Mouse (Mus musculus) heart, adult 18-20 months (tissue): ENCODE data around the gene Ilkap. TPM values are rescaled to one million over a fixed set of nuclear protein-coding genes. Genes with fewer than 3 reads are reported as not detected.

ENCODE experiments used
- DNase-seq, 2 experiments: peaks; one replicate each; pipeline ENCODE4 v3.0.0; 2021 to 2022; ENCODE audit warnings: mixed read lengths in 1 of 2
- total RNA-seq, 2 experiments: library from RNA; stranded (reverse); gene quantifications; 2 replicates each; pipeline ENCODE4 v1.2.3; 2021

Gene Ilkap
- total RNA-seq, 2 experiments from 2014 or later: 46.9 to 51.0 TPM

DNA sequence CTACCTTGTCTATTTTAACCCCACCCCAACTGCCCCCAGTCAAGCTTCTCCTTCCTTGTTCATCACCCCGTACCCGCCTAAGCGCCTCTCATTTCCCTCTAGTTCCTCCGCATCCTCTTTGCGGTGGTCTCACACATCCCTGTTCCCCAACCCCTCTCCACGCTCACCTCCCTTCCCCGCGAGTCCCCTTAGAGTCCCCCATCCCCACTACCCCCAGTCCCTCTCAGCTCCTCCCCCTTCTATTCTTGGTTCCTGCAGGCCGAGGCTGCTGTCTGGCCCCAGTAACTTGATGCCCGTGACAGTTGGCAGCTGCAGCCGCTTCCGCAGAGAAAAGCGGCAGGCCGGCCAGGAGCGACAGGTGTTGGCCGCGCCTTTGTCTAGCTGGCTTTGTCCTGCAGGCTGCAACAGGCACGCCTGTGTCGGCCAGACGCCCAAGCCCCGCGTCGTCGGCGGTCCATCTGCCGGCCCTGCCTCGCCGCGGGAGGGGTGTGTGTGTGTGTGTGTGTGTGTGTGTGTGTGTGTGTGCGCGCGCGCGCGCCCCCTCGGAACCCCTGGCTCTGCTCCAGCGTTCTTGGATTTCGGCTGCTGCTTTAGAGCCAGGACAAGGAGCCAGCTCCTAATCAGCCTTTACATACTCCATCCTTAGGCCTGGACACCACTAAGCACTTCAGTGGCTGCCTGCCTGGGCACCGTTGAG is 15.4 kb upstream of the Ilkap start, which contains the start of gene Hes6:
TSS of gene Hes6 (minus strand) at position 141 of the 697 bp plus-strand sequence.
- DNase-seq: peak; percentile 88 to 89

DNA sequence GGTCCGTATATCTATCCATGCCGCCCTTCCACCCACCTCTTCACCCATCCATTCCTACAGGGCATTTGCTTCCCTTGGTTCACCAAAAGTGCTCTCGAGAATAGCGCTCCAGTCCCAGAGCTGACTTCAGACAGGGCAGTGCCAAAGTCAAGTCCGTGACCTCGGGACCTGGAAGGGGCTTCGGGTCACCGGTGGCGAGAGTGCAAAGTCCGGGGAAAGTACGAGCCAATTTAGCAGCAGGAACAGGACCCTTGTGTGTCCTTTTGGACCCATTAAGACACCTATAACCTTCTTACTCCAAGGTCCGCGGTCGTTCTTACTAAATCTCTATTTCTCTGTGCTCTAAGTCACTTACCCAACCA is 14.9 kb upstream of the Ilkap start:
- DNase-seq: no peak

DNA sequence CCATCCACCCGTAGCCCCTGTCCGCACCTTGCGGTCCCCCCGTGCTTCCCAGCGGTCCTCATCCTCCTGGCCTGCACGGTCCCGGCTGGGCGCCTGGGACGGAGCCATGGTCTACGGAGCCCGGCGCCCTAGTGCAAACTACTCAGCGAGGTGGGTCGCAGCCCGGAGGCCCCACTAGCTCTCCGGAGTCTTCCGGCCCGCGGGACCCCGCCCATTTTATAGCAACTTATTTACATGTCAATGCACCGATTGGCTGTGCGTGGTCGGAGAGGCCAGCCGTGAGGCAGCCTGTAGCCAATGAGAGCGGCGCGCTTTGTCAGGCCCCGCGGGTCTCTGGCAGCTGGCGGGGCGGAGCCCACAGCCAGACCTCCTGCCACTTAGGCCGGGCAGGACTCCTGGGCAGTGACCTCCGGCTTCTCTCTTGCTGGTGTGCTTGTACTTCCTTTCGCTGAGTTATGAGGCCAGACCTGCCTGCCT is 14.5 kb upstream of the Ilkap start:
- peak; percentile 92 to 98 for DNase-seq

DNA sequence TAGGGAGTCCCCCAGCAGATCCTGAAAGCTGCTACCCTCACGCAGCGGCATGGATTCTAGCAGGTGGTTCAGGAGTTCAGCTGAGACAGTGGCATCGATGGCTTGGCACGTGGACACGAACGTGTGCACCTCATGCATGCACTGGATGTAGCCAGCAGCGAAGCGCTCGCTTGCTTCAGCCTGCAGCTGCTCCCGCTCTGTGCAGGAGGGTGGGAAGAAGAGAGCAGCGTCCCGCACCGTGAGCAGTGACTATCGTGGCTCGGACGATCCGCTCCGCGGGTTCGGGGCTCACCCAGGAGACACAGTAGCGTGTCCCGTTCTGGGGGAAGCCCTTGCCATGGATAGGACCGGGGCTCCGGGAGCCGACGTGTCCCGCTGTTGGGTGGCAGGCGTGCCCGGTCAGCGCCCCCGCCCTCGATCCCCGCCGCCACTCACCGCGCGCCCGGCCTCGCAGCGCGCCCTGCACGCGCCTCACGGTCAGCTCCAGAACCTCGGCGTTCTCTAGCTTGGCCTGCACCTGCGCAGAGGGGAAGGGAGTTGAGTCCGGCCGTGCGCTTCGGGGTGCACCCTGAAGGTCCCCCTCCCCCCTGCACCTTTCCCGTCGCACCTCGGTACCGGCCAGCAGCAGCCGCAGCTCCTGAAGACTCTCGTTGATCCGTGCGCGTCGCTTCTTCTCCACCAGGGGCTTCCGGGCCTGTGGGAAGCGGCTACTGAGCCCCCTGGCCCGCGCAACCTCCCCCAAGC is 13.8 kb upstream of the Ilkap start:
- no peak for DNase-seq

DNA sequence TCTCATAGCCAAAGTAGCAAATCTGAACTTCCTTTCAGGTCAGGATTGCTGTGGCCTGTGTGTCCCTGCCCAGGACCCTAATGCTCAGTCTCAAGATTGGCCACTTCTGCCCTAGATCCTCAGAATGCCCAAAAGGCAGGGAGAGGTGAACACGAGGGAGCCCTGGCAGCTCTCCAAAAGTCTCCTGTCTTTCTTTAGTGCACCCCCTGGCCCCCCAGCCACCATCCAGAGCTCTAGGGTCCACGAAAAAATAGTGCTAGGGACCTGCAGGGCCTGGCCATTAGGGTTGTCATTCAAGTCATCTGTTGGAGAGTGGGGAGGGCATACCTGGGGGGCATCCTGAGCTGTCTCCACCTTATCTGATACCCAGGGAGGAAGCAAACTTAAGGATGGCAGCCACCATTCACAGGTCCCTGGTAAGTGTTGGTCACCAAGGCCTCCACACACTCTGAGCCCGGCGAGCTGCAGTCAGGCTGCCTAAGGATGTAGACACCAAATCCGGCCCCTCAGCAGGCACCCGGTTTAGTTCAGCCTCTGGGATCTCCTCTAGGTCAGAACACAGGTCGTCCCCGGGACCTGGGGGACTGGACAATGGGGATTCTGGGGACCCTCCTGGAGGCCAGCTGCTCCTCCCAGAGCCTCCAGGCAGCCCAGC is 13.1 kb upstream of the Ilkap start:
- DNase-seq: no peak

DNA sequence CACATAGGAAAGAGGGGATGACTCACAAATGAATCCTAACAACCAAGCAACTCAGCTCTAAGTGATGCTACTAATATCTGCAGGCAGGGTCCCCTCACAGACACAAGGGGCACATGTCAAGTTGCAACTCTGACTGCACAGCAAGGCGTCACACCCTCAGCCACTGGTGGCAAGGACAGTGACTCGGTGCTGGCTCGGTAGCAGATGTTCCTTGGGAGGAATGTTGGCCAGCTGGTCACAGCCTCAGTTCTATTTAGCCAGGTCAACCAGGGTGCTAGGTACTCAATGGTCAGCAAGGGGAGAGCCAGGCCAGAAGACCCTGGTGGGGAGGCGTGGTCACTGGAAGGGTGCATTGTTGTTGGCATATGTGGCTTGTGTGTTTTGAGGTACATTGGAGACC is 9.2 kb upstream of the Ilkap start:
- no peak for DNase-seq

DNA sequence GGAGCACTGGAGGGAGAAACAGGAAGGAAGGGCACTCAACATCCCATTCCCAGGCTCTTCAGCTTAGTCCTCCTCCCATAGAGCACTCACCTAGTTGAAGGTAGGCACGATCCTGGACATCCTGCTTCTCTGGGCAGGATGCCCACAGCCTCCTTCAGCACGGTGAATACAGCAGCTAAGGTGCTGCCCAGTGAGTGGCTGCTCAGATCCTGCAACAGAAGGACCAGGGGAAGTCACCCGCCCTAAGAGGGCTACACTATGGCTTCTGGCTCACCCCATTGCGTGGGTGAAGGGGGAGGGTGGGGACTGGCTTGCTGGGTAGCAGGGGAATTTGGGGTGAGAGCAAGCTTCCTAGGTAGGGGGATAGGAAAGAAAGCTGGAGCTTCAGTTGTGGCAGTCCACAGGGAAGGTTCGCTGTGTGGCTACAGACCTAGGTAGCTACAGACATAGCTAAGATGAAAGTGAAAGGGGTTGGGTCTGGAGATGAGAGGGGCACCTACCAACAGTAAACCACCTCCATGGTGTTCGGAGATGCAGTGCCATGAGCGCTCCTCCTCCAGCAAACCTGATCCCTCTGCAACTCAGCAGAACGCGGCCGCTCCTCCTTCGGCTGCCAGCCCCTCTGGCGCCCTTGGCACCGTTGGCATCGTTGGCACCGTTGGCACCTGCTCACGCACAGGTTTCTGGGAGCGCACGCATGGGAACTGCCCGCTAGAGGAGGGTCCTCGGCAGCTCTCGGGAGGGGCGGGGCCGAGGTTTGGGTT is 7.0 kb upstream of the Ilkap start:
- peak in 1 of 2 experiments; percentile 42 for DNase-seq

DNA sequence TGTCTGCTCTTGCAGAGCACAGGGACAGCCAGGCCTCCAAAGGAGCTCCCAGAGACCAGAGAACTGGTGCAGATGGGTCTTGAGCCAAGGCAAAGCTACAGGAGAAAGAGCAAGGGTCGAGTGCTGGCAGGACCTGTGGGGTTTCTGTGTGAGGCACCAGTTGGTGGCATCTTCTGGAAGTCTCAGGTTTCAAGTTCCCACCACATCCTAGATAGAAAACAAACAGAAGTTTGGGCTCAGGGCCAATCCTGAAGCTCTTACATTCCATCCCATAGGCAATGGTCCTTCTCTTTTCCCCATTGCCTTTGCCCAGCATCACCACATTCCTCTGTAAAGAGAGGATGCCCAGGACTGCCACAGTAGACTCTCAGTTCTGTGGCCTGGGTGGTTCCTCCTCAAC is 6.4 kb upstream of the Ilkap start:
- DNase-seq: no peak

DNA sequence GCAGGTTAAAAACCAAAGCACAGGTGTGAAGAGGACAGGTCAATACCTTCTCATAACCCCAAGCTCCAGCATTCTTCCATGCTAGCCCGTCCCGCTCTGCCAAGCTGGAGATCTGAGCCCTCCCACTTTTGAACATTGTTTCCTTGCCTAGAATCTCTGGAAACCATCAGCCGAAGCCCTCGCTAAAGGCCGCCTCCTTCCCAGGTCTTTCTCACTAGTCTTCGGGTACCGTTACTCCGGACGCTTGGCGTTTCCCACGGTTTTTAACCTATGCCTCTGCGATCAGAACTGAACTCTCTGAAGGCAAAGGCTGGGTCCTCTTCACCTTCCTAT is 722 bp downstream of the Ilkap start:
- no peak for DNase-seq

DNA sequence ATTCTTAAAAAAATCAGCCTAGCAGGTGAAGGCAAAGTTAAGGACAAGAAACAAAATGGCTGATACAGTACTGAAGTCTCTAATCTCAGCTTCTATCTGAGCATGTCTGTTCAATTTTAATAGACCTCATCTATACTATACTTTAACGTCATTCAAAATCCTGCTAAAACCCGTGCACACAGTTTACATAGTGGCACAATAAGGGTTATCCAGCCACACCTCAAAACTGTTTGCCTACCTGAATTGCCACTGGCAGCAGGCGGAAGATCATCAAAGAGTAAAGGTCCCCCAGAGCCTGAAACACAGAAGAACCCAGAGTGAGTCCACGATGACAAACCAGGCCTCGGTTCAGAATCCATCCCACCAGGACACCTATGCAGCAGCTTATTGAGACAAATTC is 8.2 kb downstream of the Ilkap start:
- no peak for DNase-seq

DNA sequence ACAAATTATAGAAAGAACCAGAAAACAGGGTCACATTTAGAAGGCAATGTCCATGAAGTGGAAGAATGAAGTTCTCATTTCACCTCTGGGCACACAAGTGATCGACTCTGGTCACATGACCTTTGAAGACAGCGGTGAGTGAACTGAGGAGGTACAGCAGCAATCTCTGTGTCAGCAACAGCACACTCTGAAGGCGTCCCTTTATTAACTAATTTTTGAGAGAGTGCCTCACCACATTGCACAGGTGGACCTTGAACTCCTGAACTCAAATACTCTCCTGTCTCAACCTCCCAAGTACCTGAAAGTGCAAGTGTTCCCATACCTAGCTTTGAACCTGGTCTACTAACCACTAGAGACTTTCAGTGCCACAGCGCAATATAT is 17.5 kb downstream of the Ilkap start:
- no peak for DNase-seq

DNA sequence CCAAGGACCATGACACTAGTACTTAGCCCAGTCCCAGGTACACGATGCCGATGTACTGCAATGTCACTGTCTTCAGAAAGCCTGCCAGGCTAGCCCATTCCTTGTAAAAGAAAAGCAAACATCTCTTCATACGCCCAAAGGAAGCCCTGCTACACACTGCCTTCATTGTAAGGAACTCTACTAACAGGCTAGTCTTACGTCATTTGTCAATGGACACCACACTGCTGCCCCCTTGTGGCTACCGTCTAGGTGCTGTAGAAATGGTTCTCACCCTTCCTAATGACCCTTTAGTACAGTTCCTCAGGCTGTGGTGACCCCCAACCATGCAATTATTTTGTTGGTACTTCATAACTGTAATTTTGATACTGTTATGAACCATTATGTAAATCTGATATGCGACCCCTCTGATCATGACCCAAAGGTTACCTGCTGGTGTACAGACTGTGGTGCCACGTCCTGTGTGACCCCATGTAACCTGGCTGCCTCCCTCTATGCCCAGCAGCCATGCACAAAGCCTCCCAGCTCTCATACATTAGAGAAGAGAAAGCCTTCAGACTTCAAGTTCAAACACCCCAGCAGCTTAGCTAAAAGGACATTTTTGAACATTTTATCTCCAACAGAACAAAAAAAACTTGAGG is 18.0 kb downstream of the Ilkap start:
- DNase-seq: peak; percentile 55 to 90

DNA sequence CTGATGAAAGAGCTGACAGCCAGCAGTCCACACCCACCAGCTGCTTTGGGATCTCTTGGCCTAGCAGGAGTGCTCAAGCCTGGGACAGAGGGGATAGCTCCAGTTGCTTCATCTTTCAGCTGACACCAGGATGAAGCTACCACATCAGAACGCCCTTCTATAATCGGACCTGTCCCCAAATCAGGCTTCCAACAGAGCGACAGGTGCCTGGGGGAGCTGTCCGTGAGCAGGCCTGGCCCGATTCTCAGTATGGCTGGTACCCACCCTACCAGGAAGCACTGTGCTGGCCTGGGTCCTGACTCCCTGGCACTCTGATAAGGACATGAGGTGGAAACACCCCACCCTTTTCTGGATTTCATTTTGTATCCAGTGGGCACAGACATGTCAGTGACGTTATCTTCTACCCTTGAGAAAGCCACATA is 25.2 kb downstream of the Ilkap start:
- DNase-seq: no peak

DNA sequence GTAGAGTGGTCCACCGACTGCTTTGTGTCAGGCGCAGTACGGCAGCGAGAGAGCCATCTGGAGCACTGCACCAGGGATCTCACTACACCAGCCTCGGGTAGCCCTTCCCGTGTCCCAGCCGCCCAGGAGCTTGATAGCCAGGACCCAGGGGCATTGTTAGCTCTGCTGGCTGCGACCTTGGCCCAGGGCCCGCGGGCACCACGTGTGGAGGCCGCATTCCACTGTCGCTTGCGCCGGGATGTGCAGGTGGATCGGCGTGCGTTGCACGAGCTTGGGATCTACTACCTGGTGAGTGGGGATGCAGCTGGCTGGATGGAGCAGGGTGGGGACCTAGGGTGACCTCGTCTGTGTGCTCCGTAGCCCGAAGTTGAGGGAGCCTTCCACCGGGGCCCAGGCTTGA is 28.6 kb downstream of the Ilkap start:
- no peak for DNase-seq

DNA sequence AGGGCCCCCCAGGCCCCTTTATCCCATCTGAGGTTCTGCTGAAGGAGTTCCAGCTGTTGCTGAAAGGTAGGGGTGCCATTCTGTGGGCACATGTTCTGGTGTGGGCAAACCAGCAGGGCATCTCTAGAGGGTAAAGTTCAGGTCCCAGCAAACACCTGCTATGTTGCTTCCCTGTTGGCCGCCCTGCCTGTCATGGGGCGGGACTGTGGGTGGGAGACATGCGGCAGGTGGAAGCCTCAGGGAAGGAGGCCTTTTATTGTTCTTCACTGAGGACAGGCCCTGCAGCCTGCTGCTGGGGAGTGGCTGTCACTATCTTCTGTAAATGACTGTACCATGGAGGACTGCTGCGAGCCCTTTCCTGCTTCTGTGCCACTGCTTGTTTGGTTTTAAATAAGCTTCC is 29.2 kb downstream of the Ilkap start:
- DNase-seq: no peak

DNA sequence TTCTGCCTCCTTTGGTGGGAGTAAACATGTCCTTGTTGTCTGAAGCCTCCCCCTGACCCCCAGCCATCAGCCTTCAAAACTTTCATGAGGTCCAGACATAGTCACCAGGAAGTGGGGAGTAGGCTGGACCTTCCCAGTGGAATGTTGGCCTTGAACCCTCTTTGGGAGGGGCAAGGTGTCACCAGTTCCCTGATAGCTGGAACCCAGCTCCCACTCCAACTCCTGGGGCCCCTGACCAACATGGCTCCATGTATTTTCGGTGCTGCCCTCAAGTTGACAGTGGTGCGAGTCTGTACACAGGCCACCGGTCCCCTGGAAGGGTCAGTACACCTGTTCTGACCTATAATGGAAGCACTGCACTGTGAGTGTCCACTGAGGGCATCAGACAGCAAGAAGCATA is 31.3 kb downstream of the Ilkap start:
- no peak for DNase-seq

DNA sequence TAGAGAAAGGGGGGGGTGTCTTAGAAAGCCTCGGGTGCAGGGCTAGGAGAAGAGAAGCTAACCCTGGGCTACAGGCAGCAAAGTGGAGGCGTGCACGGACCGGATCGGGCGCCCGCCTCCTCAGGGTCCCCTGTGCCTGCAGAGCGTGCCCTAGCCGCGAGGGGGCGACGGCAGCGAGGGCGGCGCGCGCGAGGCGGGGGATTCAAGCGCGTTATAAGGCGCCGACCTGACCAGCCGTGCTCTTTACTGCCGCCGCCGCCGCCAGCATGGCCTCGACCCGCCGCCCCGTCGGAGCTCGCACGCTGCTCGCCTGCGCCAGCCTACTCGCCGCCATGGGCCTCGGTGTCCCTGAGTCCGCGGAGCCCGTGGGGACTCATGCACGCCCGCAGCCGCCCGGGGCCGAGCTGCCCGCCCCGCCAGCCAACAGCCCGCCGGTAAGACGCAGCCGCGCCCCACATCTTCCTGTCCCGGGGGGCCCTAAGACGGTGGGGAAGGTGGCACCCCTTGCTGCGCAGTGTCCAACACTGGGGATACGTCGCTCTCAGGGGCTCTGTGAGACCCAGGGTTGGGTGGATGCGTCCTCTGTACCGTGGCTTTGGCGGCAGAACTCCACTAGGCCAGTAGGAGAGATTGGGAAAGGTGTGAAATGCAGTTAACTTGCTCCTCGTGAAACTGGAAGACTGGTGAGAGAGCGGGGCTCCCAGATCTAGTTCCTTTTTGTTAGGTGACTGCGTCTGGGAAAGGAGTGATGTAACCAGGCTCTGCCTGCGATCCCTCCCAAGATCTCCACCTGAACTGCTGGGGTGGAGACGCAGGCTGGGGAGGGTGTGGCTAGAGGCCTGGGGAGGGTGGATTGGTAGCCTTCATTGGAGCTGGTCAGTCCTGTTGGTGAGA is 32.2 kb downstream of the Ilkap start, which contains the start of gene Erfe:
TSS of gene Erfe (plus strand) at position 216 of the 894 bp plus-strand sequence.
- DNase-seq: peak; percentile 63 to 81

DNA sequence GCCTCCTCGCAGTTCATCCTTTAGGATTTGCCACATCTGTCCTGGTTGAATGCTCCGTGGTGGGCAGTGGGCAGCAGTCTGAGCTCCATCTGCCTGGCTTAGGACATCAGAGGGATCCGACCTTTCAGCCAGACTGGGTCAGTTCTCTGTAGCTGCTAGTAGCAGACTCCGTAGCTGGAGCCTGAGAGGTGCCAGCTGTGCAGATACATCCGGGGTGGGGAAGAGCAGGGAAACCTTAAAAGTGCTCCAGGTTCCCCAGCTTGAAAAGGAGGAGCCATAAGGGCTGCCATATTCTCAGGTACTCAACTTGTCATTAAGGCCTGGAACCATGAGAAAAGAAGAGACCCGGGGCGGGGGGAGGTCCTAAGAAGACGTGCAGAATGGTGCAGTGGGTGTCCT is 32.8 kb downstream of the Ilkap start:
- DNase-seq: no peak

DNA sequence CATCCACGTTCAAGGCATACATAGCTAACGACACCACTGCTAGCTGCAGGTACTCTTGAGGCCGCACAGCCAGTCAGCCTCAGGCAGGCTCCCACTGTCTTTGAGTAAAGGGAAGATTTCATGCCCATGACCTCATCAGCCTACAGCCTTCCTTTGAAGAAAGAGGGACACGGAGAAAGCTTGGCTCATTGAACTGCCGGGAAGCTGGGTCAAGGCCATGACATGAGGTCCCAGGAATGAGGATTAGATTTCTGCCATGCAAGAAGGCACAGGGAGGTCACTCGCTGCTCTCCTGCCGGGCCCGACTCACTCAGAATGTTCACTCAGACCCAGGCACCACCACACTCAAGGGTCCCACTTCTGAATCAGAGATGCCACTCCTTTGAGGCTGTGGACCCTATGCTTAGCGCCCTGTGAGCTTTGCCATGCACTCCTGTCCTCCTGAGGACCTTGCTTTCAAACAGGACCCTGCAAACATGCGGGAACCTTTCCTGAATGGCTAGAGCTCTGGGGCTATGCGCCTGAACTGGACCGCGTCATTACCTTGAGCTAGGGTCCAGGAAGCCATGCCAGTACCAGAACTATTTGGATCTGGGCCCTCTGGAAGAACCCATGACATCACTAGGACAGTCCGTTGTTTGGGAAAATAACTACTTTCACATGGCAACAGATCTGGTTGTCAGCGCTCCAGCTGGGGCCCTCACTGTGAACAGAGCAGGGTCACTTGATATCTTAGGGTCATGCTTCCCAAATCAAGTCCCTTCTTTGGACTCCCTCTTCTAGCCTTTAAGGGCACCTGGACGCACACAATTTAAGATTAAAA is 33.6 kb downstream of the Ilkap start:
- DNase-seq: no peak

DNA sequence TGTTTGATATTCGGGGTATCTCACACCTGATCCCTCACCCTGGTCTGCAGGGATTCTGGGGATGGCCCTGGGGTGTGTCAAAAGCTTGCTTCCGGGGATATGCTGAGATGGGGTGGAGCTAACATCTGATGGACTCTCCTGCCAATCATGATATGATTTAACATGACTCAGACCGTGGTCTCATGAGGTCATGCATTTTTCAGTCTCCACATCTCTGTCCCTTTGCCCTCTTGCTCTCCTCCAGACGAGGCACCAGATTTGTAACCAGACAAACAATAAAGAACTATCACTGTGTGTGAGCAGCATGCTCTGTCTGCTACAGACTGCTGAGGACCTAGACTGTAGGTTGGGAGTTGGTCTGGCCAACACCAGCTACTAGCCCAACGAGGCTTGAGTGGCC is 36.5 kb downstream of the Ilkap start:
- no peak for DNase-seq
